In genomic region chr19:59074381-59074780, GRCm38 (mm10) we compare ENCODE assay signal across 10 mouse cellular contexts. TPM values are rescaled to one million over a fixed set of nuclear protein-coding genes. Genes with fewer than 3 reads are reported as not detected.
A peak's percentile ranks its signal among the peaks of the same experiment; 100 is the strongest.
DNase-seq lines count a peak whose midpoint lies in the region; ATAC-seq lines count a peak whose summit lies in the region.
"Had no signal": no experiment of that assay in that cellular context is flagged by ENCODE, and none has a peak within 500 bp of the region (broad histone marks: within the 10 kb centered on the region; RNA-seq: fewer than 3 reads in every experiment).

No protein-coding gene starts in this region.

- no peaks in the 10 kb centered on the region for H3K9me3 ChIP-seq in midbrain, embryonic 12.5 days
- H3K9me3 ChIP-seq in midbrain, embryonic 10.5 days (replicated peaks) = no peaks in the 10 kb centered on the region
- H3K9me3 ChIP-seq in forebrain, embryonic 10.5 days = no peaks in the 10 kb centered on the region
- no peaks in the 10 kb centered on the region for H3K9me3 ChIP-seq in intestine, embryonic 15.5 days
- H3K9me3 ChIP-seq in stomach, embryonic 16.5 days (replicated peaks; ENCODE audit: control insufficient read depth, low read length) = no peaks in the 10 kb centered on the region
- H3K9me3 ChIP-seq: liver, embryonic 15.5 days had no signal

- peaks cover 11% of the 10 kb centered on the region for H3K4me1 ChIP-seq in midbrain, embryonic 12.5 days
- H3K4me1 ChIP-seq in midbrain, embryonic 10.5 days = peaks cover 15% of the 10 kb centered on the region
- H3K4me1 ChIP-seq in forebrain, embryonic 10.5 days = peaks cover 22% of the 10 kb centered on the region
- no peaks in the 10 kb centered on the region for H3K4me1 ChIP-seq in intestine, embryonic 15.5 days (replicated peaks)
- H3K4me1 ChIP-seq in stomach, embryonic 16.5 days (ENCODE audit: control insufficient read depth, insufficient read depth, low read length) = no peaks in the 10 kb centered on the region
- H3K4me1 ChIP-seq: liver, embryonic 15.5 days had no signal

- H3K4me2 ChIP-seq in midbrain, embryonic 12.5 days (replicated peaks) = peak overlapping the region; percentile 99
- H3K4me2 ChIP-seq in intestine, embryonic 15.5 days (replicated peaks) = peak overlapping the region; percentile 96
- peak overlapping the region; percentile 74 for H3K4me2 ChIP-seq in stomach, embryonic 16.5 days (ENCODE audit: low read depth, low read length)

- no peak for ATAC-seq in midbrain, embryonic 12.5 days (ENCODE audit: low FRiP score, low read depth)
- no peak for ATAC-seq in intestine, embryonic 15.5 days
- no peak for ATAC-seq in stomach, embryonic 16.5 days (ENCODE audit: insufficient read depth, low FRiP score)

- H3K27me3 ChIP-seq in midbrain, embryonic 12.5 days = peaks cover 48% of the 10 kb centered on the region
- peaks cover 56% of the 10 kb centered on the region for H3K27me3 ChIP-seq in midbrain, embryonic 10.5 days (ENCODE audit: low read depth, poor library complexity, severe bottlenecking)
- H3K27me3 ChIP-seq in forebrain, embryonic 10.5 days (ENCODE audit: poor library complexity, severe bottlenecking) = peaks cover 76% of the 10 kb centered on the region
- peaks cover 13% of the 10 kb centered on the region for H3K27me3 ChIP-seq in intestine, embryonic 15.5 days (replicated peaks)
- H3K27me3 ChIP-seq in stomach, embryonic 16.5 days (ENCODE audit: control insufficient read depth, insufficient read depth, low read length) = peaks cover 11% of the 10 kb centered on the region; the same call in 1 of the 2 replicates

- DNase-seq in midbrain, embryonic 10.5 days (ENCODE audit: low spot score) = no peak
- DNase-seq in forebrain, embryonic 10.5 days (ENCODE audit: extremely low spot score, low spot score) = no peak
- DNase-seq in urinary bladder, adult 2 months (ENCODE audit: low spot score) = no peak
- no peak for DNase-seq in retina, postnatal 1 day
- DNase-seq: cerebellum, postnatal 10 days; gastrocnemius, postnatal 36 days had no signal

- no peak overlapping the region for H3K9ac ChIP-seq in midbrain, embryonic 12.5 days (replicated peaks)
- H3K9ac ChIP-seq in intestine, embryonic 15.5 days = no peak overlapping the region
- H3K9ac ChIP-seq in stomach, embryonic 16.5 days (ENCODE audit: low read length) = no peak overlapping the region; the same call in 1 of the 2 replicates
- H3K9ac ChIP-seq: liver, embryonic 15.5 days had no signal

- 70% methylated on average over 3 of the region's 3 CpGs for WGBS in midbrain, embryonic 12.5 days
- WGBS in midbrain, embryonic 10.5 days = 68% methylated on average over 3 of the region's 3 CpGs
- 53% methylated on average over 3 of the region's 3 CpGs for WGBS in forebrain, embryonic 10.5 days
- WGBS in intestine, embryonic 15.5 days = 62% methylated on average over 3 of the region's 3 CpGs
- WGBS in stomach, embryonic 16.5 days = 70% methylated on average over 3 of the region's 3 CpGs

- H3K27ac ChIP-seq in midbrain, embryonic 12.5 days (replicated peaks) = no peak overlapping the region
- H3K27ac ChIP-seq in midbrain, embryonic 10.5 days (replicated peaks) = no peak overlapping the region
- H3K27ac ChIP-seq in forebrain, embryonic 10.5 days = no peak overlapping the region
- H3K27ac ChIP-seq in intestine, embryonic 15.5 days = no peak overlapping the region
- no peak overlapping the region for H3K27ac ChIP-seq in stomach, embryonic 16.5 days (ENCODE audit: low read length)
- H3K27ac ChIP-seq: liver, embryonic 15.5 days had no signal

- H3K4me3 ChIP-seq in midbrain, embryonic 12.5 days = no peak overlapping the region
- H3K4me3 ChIP-seq in midbrain, embryonic 10.5 days = no peak overlapping the region
- H3K4me3 ChIP-seq in forebrain, embryonic 10.5 days = peak overlapping the region; percentile 68
- H3K4me3 ChIP-seq in intestine, embryonic 15.5 days (replicated peaks) = peak overlapping the region; percentile 63
- H3K4me3 ChIP-seq in stomach, embryonic 16.5 days (replicated peaks; ENCODE audit: low read length) = peak overlapping the region; percentile 63; the same call in 1 of the 2 replicates

- no peaks in the 10 kb centered on the region for H3K36me3 ChIP-seq in midbrain, embryonic 12.5 days
- no peaks in the 10 kb centered on the region for H3K36me3 ChIP-seq in midbrain, embryonic 10.5 days
- no peaks in the 10 kb centered on the region for H3K36me3 ChIP-seq in forebrain, embryonic 10.5 days (replicated peaks)
- no peaks in the 10 kb centered on the region for H3K36me3 ChIP-seq in intestine, embryonic 15.5 days
- no peaks in the 10 kb centered on the region for H3K36me3 ChIP-seq in stomach, embryonic 16.5 days (ENCODE audit: control insufficient read depth, insufficient read depth, low read length)
- H3K36me3 ChIP-seq: liver, embryonic 15.5 days had no signal

RNA-seq across cellular contexts. Expression of gene Shtn1, which starts 1.5 kb away (rescaled TPM):
- polyA plus RNA-seq in midbrain, embryonic 12.5 days (2016; fragmentation: Nextera tagmentation; extraction: Ambion mirVana) = 3.7 and 4.5 TPM in 2 replicates
- 0.75 and 1.4 TPM in 2 replicates for polyA plus RNA-seq in midbrain, embryonic 10.5 days (2016; fragmentation: Nextera tagmentation; extraction: Ambion mirVana)
- 4.1 and 4.7 TPM in 2 replicates for polyA plus RNA-seq in forebrain, embryonic 10.5 days (2016; fragmentation: Nextera tagmentation; extraction: Ambion mirVana)
- polyA plus RNA-seq in intestine, embryonic 15.5 days (2015; fragmentation: Nextera tagmentation; extraction: Ambion mirVana) = 13.4 and 14.8 TPM in 2 replicates
- 11.5 and 12.6 TPM in 2 replicates for polyA plus RNA-seq in stomach, embryonic 16.5 days (2015; fragmentation: Nextera tagmentation; extraction: Ambion mirVana)
- polyA plus RNA-seq in urinary bladder, adult 2 months (2012; rRNA removed) = 11.5 and 11.6 TPM in 2 replicates

Comparison
In these comparisons a context has a peak if more than half of its experiments do, and no peak if none do; other contexts are left out.
1. H3K4me3 ChIP-seq: peak in forebrain, embryonic 10.5 days (single experiment), intestine, embryonic 15.5 days (single experiment) and stomach, embryonic 16.5 days (single experiment); none in midbrain, embryonic 12.5 days (single experiment) and midbrain, embryonic 10.5 days (single experiment).
2. Peak in every context shown above with its lines, with median percentiles within 50 percentile points of each other: H3K4me2 ChIP-seq.